In the genomic region with DNA sequence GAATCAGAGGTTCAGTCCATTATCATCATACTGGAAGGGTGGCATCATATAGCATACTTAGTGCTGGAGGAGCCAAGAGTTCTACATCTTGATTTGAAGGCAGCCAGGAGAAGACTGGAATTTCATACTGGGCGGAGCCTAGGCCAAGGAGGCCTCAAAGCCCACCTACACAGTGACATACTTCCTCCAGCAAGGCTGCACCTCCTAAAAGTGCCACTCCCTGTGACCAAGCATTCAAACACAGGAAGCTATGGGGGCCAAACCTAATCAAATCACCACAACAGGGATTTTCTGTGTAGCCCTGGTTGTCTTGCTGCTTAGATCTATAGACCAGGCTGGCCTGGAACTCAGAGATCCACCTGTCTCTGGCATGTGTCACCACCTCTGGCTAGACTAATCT, we compare ENCODE assay signal across 20 mouse cellular contexts. TPM values are rescaled to one million over a fixed set of nuclear protein-coding genes. Genes with fewer than 3 reads are reported as not detected.
A peak's percentile ranks its signal among the peaks of the same experiment; 100 is the strongest.
DNase-seq lines count a peak whose midpoint lies in the region; ATAC-seq and TF ChIP-seq lines count a peak whose summit lies in the region.
"Had no signal": no experiment of that assay in that cellular context is flagged by ENCODE, and none has a peak within 500 bp of the region (broad histone marks: within the 10 kb centered on the region; RNA-seq: fewer than 3 reads in every experiment).

No protein-coding gene starts in this region.

- peak; percentile 45 for ATAC-seq in liver, embryonic 13.5 days (ENCODE audit: low read depth)
- ATAC-seq: hindbrain, embryonic 16.5 days had no signal

- H3K9ac ChIP-seq in liver, embryonic 13.5 days = no peak overlapping the region
- H3K9ac ChIP-seq: forebrain, embryonic 12.5 days; stomach, embryonic 15.5 days had no signal

- no peak for DNase-seq in gastrocnemius, adult 2 months
- no peak for DNase-seq in gastrocnemius, postnatal 14 days
- DNase-seq in left cerebral cortex, adult 2 months (ENCODE audit: extremely low spot score in 1 of 2, low spot score in 2 of 2) = no peak
- no peak for DNase-seq in left cerebral cortex, adult 11 months (ENCODE audit: low spot score)
- DNase-seq in liver, embryonic 13.5 days = peak; percentile 38
- DNase-seq in T-cell, adult 2 months (ENCODE audit: low spot score) = no peak
- no peak for DNase-seq in embryo, embryonic 9.5 days (ENCODE audit: extremely low spot score)
- DNase-seq in right cerebral cortex, adult 18-20 months = no peak
- DNase-seq: cerebellum, adult 8-10 months; kidney, adult 11 months; left cerebral cortex, postnatal 4 days; lung, postnatal 14 days; midbrain, embryonic 14.5 days; right cerebral cortex, postnatal 25 days; thymus, adult 2 months had no signal

- no peak for TF ChIP-seq CTCF in gastrocnemius, adult 2 months (IDR thresholded peaks at IDR 0.05)
- no peak for TF ChIP-seq CTCF in left cerebral cortex, adult 2 months (IDR thresholded peaks at IDR 0.05)

- peak overlapping the region; percentile 76; the same call in 1 of the 2 replicates for H3K4me2 ChIP-seq in liver, embryonic 13.5 days
- H3K4me2 ChIP-seq: forebrain, embryonic 12.5 days; stomach, embryonic 15.5 days had no signal

- WGBS in liver, embryonic 13.5 days (ENCODE audit: insufficient replicate concordance) = 60% methylated on average over 1 of the region's 1 CpGs

- H3K9me3 ChIP-seq in liver, embryonic 13.5 days (replicated peaks) = no peaks in the 10 kb centered on the region
- H3K9me3 ChIP-seq: forebrain, embryonic 12.5 days; stomach, embryonic 15.5 days had no signal

- intact Hi-C loops in gastrocnemius, adult 2 months (cut with DNase I) = no loop called here
- intact Hi-C loops in gastrocnemius, postnatal 14 days (cut with DNase I; ENCODE audit: low total_unique reads) = no loop called here
- intact Hi-C loops in left cerebral cortex, adult 2 months (cut with DNase I) = no loop called here

- peaks cover 59% of the 10 kb centered on the region for H3K4me1 ChIP-seq in liver, embryonic 13.5 days (replicated peaks)
- H3K4me1 ChIP-seq: forebrain, embryonic 12.5 days; stomach, embryonic 15.5 days had no signal

- H3K36me3 ChIP-seq in liver, embryonic 13.5 days = peaks cover 39% of the 10 kb centered on the region

- peak overlapping the region; percentile 70 for H3K27ac ChIP-seq in gastrocnemius, adult 2 months
- peak overlapping the region; percentile 82 for H3K27ac ChIP-seq in left cerebral cortex, adult 2 months
- peak overlapping the region; percentile 91 for H3K27ac ChIP-seq in liver, embryonic 13.5 days
- H3K27ac ChIP-seq: forebrain, embryonic 12.5 days; kidney, postnatal 0 days; stomach, embryonic 15.5 days had no signal

- no peak overlapping the region for H3K4me3 ChIP-seq in gastrocnemius, adult 2 months
- H3K4me3 ChIP-seq in left cerebral cortex, adult 2 months = no peak overlapping the region
- no peak overlapping the region for H3K4me3 ChIP-seq in liver, embryonic 13.5 days (replicated peaks)
- H3K4me3 ChIP-seq: forebrain, embryonic 12.5 days; stomach, embryonic 15.5 days had no signal

- no peaks in the 10 kb centered on the region for H3K27me3 ChIP-seq in liver, embryonic 13.5 days
- H3K27me3 ChIP-seq: forebrain, embryonic 12.5 days; stomach, embryonic 15.5 days had no signal

RNA-seq across cellular contexts. Expression of gene Rapsn, which starts 11.5 kb away (rescaled TPM):
- total RNA-seq in gastrocnemius, adult 2 months (2021) = 10 to 100 TPM; 28.3 to 30.2 TPM
- 10 to 100 TPM; 22.4 to 23.0 TPM for total RNA-seq in gastrocnemius, postnatal 14 days (2021)
- under 1 TPM; 0.44 to 0.57 TPM for total RNA-seq in left cerebral cortex, adult 2 months (2021)
- 0.69 and 1.00 TPM in 2 replicates for polyA plus RNA-seq in liver, embryonic 13.5 days (2015; fragmentation: Nextera tagmentation; extraction: Ambion mirVana)
- total RNA-seq: left cerebral cortex, postnatal 4 days; liver, adult 2 months had no signal

RNA-seq across cellular contexts. Expression of gene Psmc3, which starts 29.9 kb away (rescaled TPM):
- 100 to 1,000 TPM; 226 to 256 TPM for total RNA-seq in gastrocnemius, adult 2 months (2021)
- total RNA-seq in gastrocnemius, postnatal 14 days (2021) = 100 to 1,000 TPM; 279 to 288 TPM
- 100 to 1,000 TPM; 205 to 207 TPM for total RNA-seq in left cerebral cortex, adult 2 months (2021)
- polyA plus RNA-seq in liver, embryonic 13.5 days (2015; fragmentation: Nextera tagmentation; extraction: Ambion mirVana) = 188 and 213 TPM in 2 replicates

RNA-seq across cellular contexts. Expression of gene Slc39a13, which starts 46.3 kb away (rescaled TPM):
- total RNA-seq in gastrocnemius, adult 2 months (2021) = 10 to 100 TPM; 18.7 to 22.0 TPM
- 10 to 100 TPM; 21.7 to 25.9 TPM for total RNA-seq in gastrocnemius, postnatal 14 days (2021)
- 10 to 100 TPM; 30.1 to 32.3 TPM for total RNA-seq in left cerebral cortex, adult 2 months (2021)
- polyA plus RNA-seq in liver, embryonic 13.5 days (2015; fragmentation: Nextera tagmentation; extraction: Ambion mirVana) = 10.6 and 10.9 TPM in 2 replicates

RNA-seq across cellular contexts. Expression of gene Spi1, which starts 58.2 kb away (rescaled TPM):
- total RNA-seq in gastrocnemius, adult 2 months (2021) = 1 to 10 TPM in 1 of 2 experiments, under 1 TPM in 1; 0.87 to 1.2 TPM
- 1 to 10 TPM; 1.5 to 2.1 TPM for total RNA-seq in gastrocnemius, postnatal 14 days (2021)
- 1 to 10 TPM; 3.4 to 4.8 TPM for total RNA-seq in left cerebral cortex, adult 2 months (2021)
- 14.1 and 15.1 TPM in 2 replicates for polyA plus RNA-seq in liver, embryonic 13.5 days (2015; fragmentation: Nextera tagmentation; extraction: Ambion mirVana)

Comparison
In these comparisons a context has a peak if more than half of its experiments do, and no peak if none do; other contexts are left out.
1. RNA of gene Rapsn, which starts 11.5 kb away (total RNA-seq): 28.3 to 30.2 TPM in gastrocnemius, adult 2 months and 22.4 to 23.0 TPM in gastrocnemius, postnatal 14 days; 0.44 to 0.57 TPM in left cerebral cortex, adult 2 months; every median in the first group is over 10 times any median in the second.
2. Peak in every context shown above with its lines, with median percentiles within 50 percentile points of each other: H3K27ac ChIP-seq.